Mouse (Mus musculus): ENCODE measurements around the gene Vmac. TPM values are rescaled to one million over a fixed set of nuclear protein-coding genes. Genes with fewer than 3 reads are reported as not detected.
A peak's percentile ranks its signal among the peaks of the same experiment; 100 is the strongest.

Gene Vmac
- total RNA-seq, 2 experiments from 2014 or later: 5.0 to 5.2 TPM

- intact Hi-C loops (cut with DNase I): loop anchor here (2.0 kb wide), 1 partner anchor 63 kb away; the partner anchor contains the start of gene Nrtn
- no peak for DNase-seq (ENCODE audit: low spot score)
Measured at GRCm38 (mm10) chr17:56693851-56694310, 23.9 kb downstream of the Vmac start.

- no peak for DNase-seq (ENCODE audit: low spot score)
- intact Hi-C loops (cut with DNase I): no loop called here
Measured at GRCm38 (mm10) chr17:56693395-56693794, 24.4 kb downstream of the Vmac start.

DNA sequence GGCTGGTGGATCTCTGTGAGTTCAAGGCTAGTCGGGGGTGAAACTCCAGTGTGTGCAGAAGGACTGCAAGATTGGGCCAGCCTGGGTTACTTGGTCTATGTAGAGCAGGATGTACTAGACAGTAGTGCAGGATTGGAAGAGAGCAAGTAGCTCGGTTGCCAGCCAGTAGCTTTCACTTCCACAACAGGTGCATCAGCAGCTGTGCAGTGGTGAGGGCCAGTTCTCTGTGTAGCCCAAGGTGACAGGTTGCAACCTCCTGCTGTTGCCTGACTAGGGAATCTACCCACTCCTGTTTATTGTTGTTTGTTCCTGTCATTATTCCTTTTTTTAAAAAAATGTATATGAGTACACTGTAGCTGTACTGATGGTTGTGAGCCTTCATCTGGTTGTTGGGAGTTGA, 29.1 kb downstream of the Vmac start:
- intact Hi-C loops (cut with DNase I): no loop called here

GRCm38 (mm10) chr17:56688045-56688444, 29.8 kb downstream of the Vmac start:
- no peak for DNase-seq (ENCODE audit: low spot score)
- intact Hi-C loops (cut with DNase I): no loop called here

More for the DNA sequence above, 29.1 kb downstream of the Vmac start:
- no peak for DNase-seq (ENCODE audit: low spot score)

DNA sequence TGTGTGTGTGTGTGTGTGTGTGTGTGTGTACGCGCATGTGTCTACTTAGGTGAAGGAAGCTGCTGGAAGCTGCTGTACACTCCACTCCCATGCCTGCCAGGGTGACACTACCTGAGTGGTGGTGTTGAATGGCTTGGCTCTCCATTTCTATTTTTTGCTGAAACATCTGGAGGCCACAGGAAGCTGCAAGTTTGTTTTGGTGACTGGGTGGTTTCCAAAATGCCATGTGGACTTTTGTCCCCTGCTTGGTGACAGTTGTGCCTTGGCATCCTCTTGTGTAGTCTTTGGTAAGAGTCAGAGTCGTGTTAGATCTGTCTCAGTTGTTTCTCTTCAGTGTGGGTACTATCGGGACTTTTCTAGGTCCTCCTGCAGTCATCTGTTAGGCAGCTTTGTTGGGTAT, 31.0 kb downstream of the Vmac start:
- intact Hi-C loops (cut with DNase I): no loop called here

DNA sequence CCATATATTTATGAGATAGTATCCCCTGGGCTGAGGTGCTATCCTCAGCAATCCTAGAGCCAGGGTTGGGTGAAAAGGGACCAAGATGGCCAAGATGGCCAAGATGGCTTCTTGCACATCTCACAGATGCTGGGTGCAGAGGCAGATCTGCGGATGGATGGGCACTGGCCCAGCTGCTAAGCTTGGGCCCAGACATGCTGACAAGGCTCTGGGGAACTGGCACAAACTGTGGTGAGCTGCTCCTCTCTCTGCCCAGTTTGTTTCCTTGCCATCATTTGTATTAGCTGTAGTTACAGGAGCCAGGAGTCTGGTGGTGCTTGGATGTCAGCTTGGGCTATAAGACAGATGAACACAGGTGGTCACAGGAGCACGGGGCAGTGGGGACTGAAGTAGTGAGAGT, 33.2 kb downstream of the Vmac start:
- intact Hi-C loops (cut with DNase I): no loop called here

More for the DNA sequence above, 31.0 kb downstream of the Vmac start:
- no peak for DNase-seq (ENCODE audit: low spot score)

DNA sequence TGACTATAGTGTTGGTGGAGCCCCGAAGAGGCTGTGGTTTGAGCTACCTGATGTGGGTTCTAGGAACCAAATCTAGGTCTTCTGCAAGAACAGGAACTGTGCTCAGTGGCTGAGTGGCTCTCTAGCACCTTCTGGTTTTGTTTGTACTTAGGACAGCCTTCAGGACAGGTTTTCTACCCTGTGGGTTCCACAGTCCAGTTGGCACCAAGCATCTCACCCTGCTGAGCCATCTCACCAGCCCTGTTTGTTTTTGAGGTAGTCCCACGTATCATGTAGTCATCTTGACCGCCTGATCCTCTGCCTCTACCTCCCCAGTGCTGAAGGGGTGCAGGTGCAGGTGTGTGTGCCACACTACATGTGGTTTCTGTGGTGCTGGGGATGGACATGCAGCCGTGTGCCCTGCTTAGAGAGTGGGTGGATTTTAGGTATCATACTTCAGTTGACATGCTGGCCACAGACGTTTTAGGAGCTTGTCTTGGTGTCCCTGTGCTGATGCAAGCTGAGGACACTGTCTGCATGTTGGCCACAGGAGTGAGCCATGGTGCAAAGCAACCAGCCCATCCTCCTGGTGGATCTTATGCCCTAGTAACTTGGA, 34.2 kb downstream of the Vmac start:
- DNase-seq (ENCODE audit: low spot score): no peak
- intact Hi-C loops (cut with DNase I): no loop called here

More for the DNA sequence above, 33.2 kb downstream of the Vmac start:
- DNase-seq (ENCODE audit: low spot score): no peak

DNA sequence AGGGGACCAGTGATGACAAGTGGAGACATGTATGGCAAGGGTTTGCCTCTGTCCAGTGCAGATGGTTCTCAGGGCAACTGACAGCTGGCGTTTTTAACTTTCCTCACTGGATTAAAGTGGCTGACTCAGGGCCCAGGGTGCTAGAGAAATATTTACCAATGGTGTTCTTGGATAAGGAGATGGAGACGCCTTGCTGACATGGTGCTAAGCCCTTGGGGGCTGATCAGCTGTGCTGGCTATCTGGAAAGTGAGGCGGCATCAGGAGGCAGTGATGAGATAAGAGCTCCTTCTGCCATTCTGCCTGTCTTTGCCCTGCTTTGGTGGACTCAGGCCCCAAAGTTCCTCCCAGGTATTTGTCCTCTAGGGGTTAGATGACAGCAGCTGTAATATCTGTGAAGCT, 34.9 kb downstream of the Vmac start:
- no peak for DNase-seq (ENCODE audit: low spot score)
- intact Hi-C loops (cut with DNase I): no loop called here

GRCm38 (mm10) chr17:56681791-56682190, 36.0 kb downstream of the Vmac start:
- DNase-seq (ENCODE audit: low spot score): no peak
- intact Hi-C loops (cut with DNase I): no loop called here

DNA sequence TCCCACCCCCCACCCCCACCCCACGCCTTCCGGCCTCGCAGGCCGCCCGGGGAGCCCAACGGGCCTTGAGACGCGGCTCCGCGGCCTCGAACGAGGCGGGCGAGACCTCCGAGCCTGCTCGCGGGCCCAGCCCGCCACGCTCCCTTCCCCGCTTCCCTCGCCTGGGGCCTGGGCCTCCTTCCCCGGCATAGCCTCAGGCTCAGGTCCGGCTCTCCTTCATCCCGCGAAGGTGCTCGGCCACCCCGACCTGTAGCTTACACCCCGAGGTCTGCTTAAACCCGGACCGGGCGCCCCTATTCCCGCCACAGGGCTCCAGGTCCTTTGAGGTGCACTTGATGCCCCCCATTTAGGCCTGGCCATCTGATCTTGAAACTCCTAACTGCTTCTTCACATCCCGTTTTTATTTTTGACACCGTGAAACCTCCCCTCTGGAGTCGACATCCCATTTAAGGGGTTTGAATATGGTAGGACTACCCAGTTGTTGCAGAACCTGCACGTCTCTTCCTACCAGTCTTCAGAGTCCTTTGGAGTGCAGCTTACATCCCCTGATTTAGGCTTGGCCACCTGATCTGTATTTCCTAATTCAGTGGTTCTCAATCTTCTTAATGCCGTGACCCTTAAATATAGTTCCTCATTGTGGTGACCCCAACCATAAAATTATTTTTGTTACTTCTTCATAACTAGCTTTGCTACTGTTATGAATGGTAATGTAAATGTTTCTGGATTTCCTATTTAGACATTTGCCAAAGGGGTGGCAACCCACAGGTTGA, 44.0 kb downstream of the Vmac start:
- intact Hi-C loops (cut with DNase I): loop anchor here (5.0 kb wide), 1 partner anchor 92 kb away; the partner anchor contains the start of genes Safb and Safb2
- DNase-seq (ENCODE audit: low spot score): peak; percentile 15

- intact Hi-C loops (cut with DNase I): loop anchor here (5.0 kb wide), 1 partner anchor 91 kb away; the partner anchor contains the start of genes Safb and Safb2
- peak; percentile 99 for DNase-seq (ENCODE audit: low spot score)
Measured at GRCm38 (mm10) chr17:56672941-56673646, 44.7 kb downstream of the Vmac start, which contains the start of gene Ranbp3. Gene Ranbp3, plus strand, starts transcription at chr17:56673294.

DNA sequence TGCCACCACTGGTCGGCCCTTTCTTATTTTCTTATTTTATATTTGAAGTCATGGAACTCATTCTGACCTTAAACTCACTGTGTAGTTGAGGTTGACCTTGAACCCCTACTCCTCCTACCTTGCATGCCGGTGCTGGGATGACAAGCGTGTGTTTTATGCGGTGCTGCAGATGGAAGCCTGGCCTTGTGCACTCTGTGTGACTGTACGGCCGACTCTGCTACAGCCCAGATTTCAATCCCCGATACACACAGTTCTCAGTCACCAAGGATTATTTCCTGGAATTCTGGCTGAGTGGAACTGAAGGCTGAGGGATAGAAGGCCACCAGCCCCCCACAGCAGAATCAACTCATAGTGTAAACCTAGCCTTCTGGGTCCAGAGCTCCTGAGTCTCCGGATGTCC, 48.1 kb downstream of the Vmac start:
- intact Hi-C loops (cut with DNase I): loop anchor here (2.0 to 5.0 kb wide), 5 partner anchors 45 to 312 kb away; partner anchors contain the start of genes Rpl36, Safb and Safb2
- DNase-seq (ENCODE audit: low spot score): no peak

DNA sequence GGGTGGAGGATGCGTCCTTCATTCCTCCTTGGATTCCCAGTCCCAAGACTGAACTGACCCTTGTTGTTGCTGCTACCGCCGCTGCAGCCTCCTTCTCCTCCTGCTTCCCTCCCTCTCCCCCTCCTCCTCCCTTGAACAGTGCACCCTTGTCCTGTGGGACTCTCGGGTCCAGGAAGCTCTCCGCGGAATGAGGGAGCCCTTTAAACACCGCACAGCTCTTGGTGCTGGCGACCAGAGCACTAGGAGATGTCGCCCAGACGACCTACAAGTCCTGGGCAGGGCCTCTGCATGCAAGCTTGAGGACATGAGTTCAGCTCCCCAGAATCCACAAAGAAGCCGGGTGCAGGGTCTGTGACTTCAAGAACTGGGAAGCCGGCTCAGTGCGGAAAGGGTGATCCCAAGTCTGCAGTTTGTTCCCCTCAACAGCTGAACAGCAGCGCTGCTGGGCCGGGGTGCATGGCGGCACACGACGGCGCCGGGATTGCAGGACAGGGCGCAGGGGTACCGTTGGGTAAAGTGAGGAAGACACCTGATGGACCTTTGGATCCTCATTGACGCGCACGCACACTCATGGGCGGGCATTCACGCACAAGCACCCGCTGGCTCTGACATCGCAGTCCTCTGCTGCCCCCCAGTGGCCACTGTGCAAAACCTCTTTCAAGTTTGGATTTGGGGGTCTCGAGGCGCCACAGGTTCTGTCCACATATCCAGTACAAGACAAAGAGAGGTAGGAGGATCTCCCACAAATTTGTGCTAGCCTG, 49.3 kb downstream of the Vmac start:
- DNase-seq (ENCODE audit: low spot score): peak; percentile 46
- intact Hi-C loops (cut with DNase I): loop anchor here (2.0 to 5.0 kb wide), 4 partner anchors 44 to 311 kb away; partner anchors contain the start of gene Rpl36

DNA sequence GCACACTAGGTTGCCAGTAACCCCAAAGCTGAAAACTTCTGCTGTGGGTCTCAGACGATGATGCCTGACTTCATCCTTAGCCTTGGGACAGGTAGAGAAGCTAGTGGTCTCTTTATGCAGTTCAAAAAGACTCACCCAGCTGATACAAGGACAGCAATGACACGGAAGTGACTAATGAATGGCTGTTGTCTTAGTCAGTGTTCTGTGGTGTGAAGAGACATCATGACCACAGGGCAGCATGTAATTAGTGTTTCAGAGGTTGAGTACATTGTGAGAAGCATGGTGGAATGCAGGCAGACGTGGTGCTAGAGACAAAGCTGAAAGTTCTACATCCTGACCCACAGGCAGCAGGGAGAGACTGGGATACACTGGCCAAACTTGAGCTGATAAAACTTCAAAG, 50.2 kb downstream of the Vmac start:
- no peak for DNase-seq (ENCODE audit: low spot score)
- intact Hi-C loops (cut with DNase I): loop anchor here (5.0 kb wide), 3 partner anchors 55 to 310 kb away; partner anchors contain the start of gene Rpl36

- DNase-seq (ENCODE audit: low spot score): no peak
- intact Hi-C loops (cut with DNase I): loop anchor here (5.0 kb wide), 3 partner anchors 54 to 309 kb away; partner anchors contain the start of gene Rpl36
Measured at GRCm38 (mm10) chr17:56666384-56666783, 51.4 kb downstream of the Vmac start.

- intact Hi-C loops (cut with DNase I): no loop called here
- DNase-seq (ENCODE audit: low spot score): no peak
Measured at GRCm38 (mm10) chr17:56664333-56664732, 53.5 kb downstream of the Vmac start.

Measured in heart, postnatal 25 days (tissue).